Mouse (Mus musculus) forebrain, embryonic 10.5 days (tissue): ENCODE measurements around the gene Phactr2. TPM values are rescaled to one million over a fixed set of nuclear protein-coding genes. Genes with fewer than 3 reads are reported as not detected.
A peak's percentile ranks its signal among the peaks of the same experiment; 100 is the strongest.

ENCODE experiments used
- DNase-seq: peaks from one replicate; pipeline ENCODE4 v3.0.0-alpha.2; 2017; ENCODE audit warnings: low spot score; ENCODE audit errors: extremely low spot score
- H3K27ac ChIP-seq: fragments of 300-500 bp; sonication (generic); 2 replicates; pipeline ENCODE4 v1.5.1; 2016; ENCODE audit warnings: mild to moderate bottlenecking
- H3K27me3 ChIP-seq: fragments of 300-500 bp; sonication (generic); 2 replicates; pipeline ENCODE4 v1.6.1; 2016; ENCODE audit warnings: mild to moderate bottlenecking; ENCODE audit not compliant: poor library complexity, severe bottlenecking
- H3K36me3 ChIP-seq: fragments of 300-500 bp; sonication (generic); replicated peaks from 2 replicates; pipeline ENCODE4 v1.6.1; 2016; ENCODE audit warnings: mild to moderate bottlenecking, moderate library complexity
- H3K4me1 ChIP-seq: fragments of 300-500 bp; sonication (generic); 2 replicates; pipeline ENCODE4 v1.6.1; 2016
- H3K4me3 ChIP-seq: fragments of 300-500 bp; sonication (generic); 2 replicates; pipeline ENCODE4 v1.5.1; 2016; ENCODE audit warnings: mild to moderate bottlenecking, moderate library complexity
- H3K9me3 ChIP-seq: fragments of 300-500 bp; sonication (generic); 2 replicates; pipeline ENCODE4 v1.6.1; 2016; ENCODE audit warnings: mild to moderate bottlenecking, moderate library complexity
- whole genome bisulfite sequencing: fragments of 180-500 bp; shearing (Covaris S2); methylation state at CpG from one replicate; pipeline ENCODE4 v1.1.7; 2016; 5-methylcytosine and 5-hydroxymethylcytosine counted together
- polyA plus RNA-seq: library from polyadenylated mRNA; unstranded; fragments of >200 nt; fragmentation: Nextera tagmentation; extraction: Ambion mirVana; gene quantifications from 2 replicates; pipeline ENCODE4 v1.2.1, GENCODE M21; 2016

Gene Phactr2
- polyA plus RNA-seq, 1 experiment from 2014 or later: 13.4 TPM

GRCm38 (mm10) chr10:13233941-13234340, 240.3 kb downstream of the Phactr2 start:
- Histone ChIP-seq H3K9me3 (no peaks in the 10 kb centered on the region), H3K27me3 (no peaks in the 10 kb centered on the region), H3K36me3 (peaks cover 32% of the 10 kb centered on the region), H3K4me1 (peaks cover 21% of the 10 kb centered on the region), H3K27ac (no peak overlapping the region), H3K4me3 (no peak overlapping the region)
- no peak for DNase-seq
- 90% methylated on average over 10 of the region's 10 CpGs for WGBS

GRCm38 (mm10) chr10:13233143-13233622, 241.0 kb downstream of the Phactr2 start:
- Histone ChIP-seq H3K4me1 (peaks cover 23% of the 10 kb centered on the region), H3K4me3 (no peak overlapping the region), H3K9me3 (no peaks in the 10 kb centered on the region), H3K36me3 (peaks cover 25% of the 10 kb centered on the region), H3K27me3 (no peaks in the 10 kb centered on the region), H3K27ac (peak overlapping the region; percentile 72)
- 69% methylated on average over 2 of the region's 2 CpGs for WGBS
- no peak for DNase-seq

GRCm38 (mm10) chr10:13232443-13233142, 241.6 kb downstream of the Phactr2 start:
- no peaks in the 10 kb centered on the region for H3K27me3 ChIP-seq
- peak overlapping the region; percentile 72 for H3K27ac ChIP-seq
- H3K4me3 ChIP-seq: no peak overlapping the region
- peaks cover 23% of the 10 kb centered on the region for H3K4me1 ChIP-seq
- WGBS: 68% methylated on average over 9 of the region's 9 CpGs
- H3K9me3 ChIP-seq: no peaks in the 10 kb centered on the region
- no peak for DNase-seq
- peaks cover 26% of the 10 kb centered on the region; the same call in 1 of the 2 replicates for H3K36me3 ChIP-seq

GRCm38 (mm10) chr10:13230716-13231115, 243.5 kb downstream of the Phactr2 start:
- H3K4me1 ChIP-seq: peaks cover 23% of the 10 kb centered on the region
- H3K27ac ChIP-seq: no peak overlapping the region
- no peaks in the 10 kb centered on the region for H3K27me3 ChIP-seq
- 91% methylated on average over 7 of the region's 7 CpGs for WGBS
- no peaks in the 10 kb centered on the region for H3K9me3 ChIP-seq
- no peak overlapping the region for H3K4me3 ChIP-seq
- H3K36me3 ChIP-seq: peaks cover 21% of the 10 kb centered on the region; the same call in 1 of the 2 replicates
- no peak for DNase-seq

- no peaks in the 10 kb centered on the region for H3K27me3 ChIP-seq
- WGBS: 87% methylated on average over 7 of the region's 7 CpGs
- H3K9me3 ChIP-seq: no peaks in the 10 kb centered on the region
- H3K36me3 ChIP-seq: peaks cover 28% of the 10 kb centered on the region
- no peak for DNase-seq
- no peak overlapping the region for H3K4me3 ChIP-seq
- H3K4me1 ChIP-seq: peaks cover 4% of the 10 kb centered on the region; the same call in 1 of the 2 replicates
- H3K27ac ChIP-seq: no peak overlapping the region
Measured at GRCm38 (mm10) chr10:13225377-13226063, 248.7 kb downstream of the Phactr2 start.

GRCm38 (mm10) chr10:13222135-13222534, 252.1 kb downstream of the Phactr2 start:
- Histone ChIP-seq H3K4me3 (no peak overlapping the region), H3K27me3 (no peaks in the 10 kb centered on the region), H3K36me3 (peaks cover 24% of the 10 kb centered on the region), H3K9me3 (no peaks in the 10 kb centered on the region), H3K27ac (no peak overlapping the region), H3K4me1 (no peaks in the 10 kb centered on the region)
- DNase-seq: no peak
- WGBS: 88% methylated on average over 3 of the region's 3 CpGs

- Histone ChIP-seq H3K27ac (no peak overlapping the region), H3K9me3 (no peaks in the 10 kb centered on the region), H3K4me3 (no peak overlapping the region), H3K27me3 (no peaks in the 10 kb centered on the region), H3K36me3 (peaks cover 24% of the 10 kb centered on the region), H3K4me1 (no peaks in the 10 kb centered on the region)
- DNase-seq: no peak
- 67% methylated on average over 1 of the region's 1 CpGs for WGBS
Measured at GRCm38 (mm10) chr10:13220061-13220460, 254.2 kb downstream of the Phactr2 start.

- Histone ChIP-seq H3K27me3 (no peaks in the 10 kb centered on the region), H3K4me3 (no peak overlapping the region), H3K9me3 (no peaks in the 10 kb centered on the region), H3K36me3 (peaks cover 6% of the 10 kb centered on the region), H3K27ac (no peak overlapping the region), H3K4me1 (peaks cover 20% of the 10 kb centered on the region)
- DNase-seq: no peak
- WGBS: 92% methylated on average over 12 of the region's 12 CpGs
Measured at GRCm38 (mm10) chr10:13213956-13214355, 260.3 kb downstream of the Phactr2 start.

GRCm38 (mm10) chr10:13212829-13213228, 261.4 kb downstream of the Phactr2 start:
- Histone ChIP-seq H3K4me3 (no peak overlapping the region), H3K9me3 (no peaks in the 10 kb centered on the region), H3K27me3 (no peaks in the 10 kb centered on the region), H3K4me1 (peaks cover 20% of the 10 kb centered on the region), H3K27ac (no peak overlapping the region), H3K36me3 (peaks cover 6% of the 10 kb centered on the region)
- DNase-seq: no peak
- 83% methylated on average over 6 of the region's 6 CpGs for WGBS

- Histone ChIP-seq H3K27ac (0 out of 2 replicates have a peak overlapping the region, but pooled peaks have one; percentile 8), H3K4me3 (no peak overlapping the region), H3K9me3 (no peaks in the 10 kb centered on the region), H3K36me3 (peaks cover 6% of the 10 kb centered on the region), H3K4me1 (peaks cover 20% of the 10 kb centered on the region), H3K27me3 (no peaks in the 10 kb centered on the region)
- no peak for DNase-seq
- 85% methylated on average over 9 of the region's 9 CpGs for WGBS
Measured at GRCm38 (mm10) chr10:13212326-13212725, 261.9 kb downstream of the Phactr2 start.

GRCm38 (mm10) chr10:13209930-13210637, 264.1 kb downstream of the Phactr2 start:
- Histone ChIP-seq H3K9me3 (no peaks in the 10 kb centered on the region), H3K27ac (no peak overlapping the region), H3K4me3 (no peak overlapping the region), H3K27me3 (no peaks in the 10 kb centered on the region), H3K36me3 (peaks cover 6% of the 10 kb centered on the region), H3K4me1 (peaks cover 20% of the 10 kb centered on the region)
- WGBS: 82% methylated on average over 8 of the region's 8 CpGs
- no peak for DNase-seq

GRCm38 (mm10) chr10:13209506-13209905, 264.7 kb downstream of the Phactr2 start:
- DNase-seq: no peak
- no peaks in the 10 kb centered on the region for H3K27me3 ChIP-seq
- H3K4me3 ChIP-seq: no peak overlapping the region
- no peak overlapping the region for H3K27ac ChIP-seq
- 78% methylated on average over 3 of the region's 3 CpGs for whole genome bisulfite sequencing
- H3K9me3 ChIP-seq: no peaks in the 10 kb centered on the region
- peaks cover 20% of the 10 kb centered on the region for H3K4me1 ChIP-seq
- peaks cover 6% of the 10 kb centered on the region for H3K36me3 ChIP-seq
